Mouse (Mus musculus) heart, postnatal 0 days (tissue): Measurements from ENCODE around the gene Smad3. TPM values are rescaled to one million over a fixed set of nuclear protein-coding genes. Genes with fewer than 3 reads are reported as not detected.

ENCODE experiments used
- ATAC-seq: fragments of 200-750 bp; cut with Nextera tagmentation; 2 replicates; pipeline ENCODE4 v1.8.0; 2017; ENCODE audit warnings: low read depth, moderate number of reproducible peaks, moderate library complexity; ENCODE audit not compliant: insufficient read depth
- DNase-seq: peaks from one replicate; pipeline ENCODE4 v3.0.0-alpha.2; 2016; ENCODE audit warnings: low spot score
- H3K27ac ChIP-seq: fragments of 300-500 bp; sonication (generic); 2 replicates; pipeline ENCODE4 v1.5.1; 2014; ENCODE audit warnings: low read depth, mild to moderate bottlenecking
- H3K27me3 ChIP-seq: fragments of 300-500 bp; sonication (generic); 2 replicates; pipeline ENCODE4 v1.6.1; 2014; ENCODE audit warnings: low read length, mixed read lengths; ENCODE audit not compliant: control insufficient read depth, insufficient read depth
- H3K36me3 ChIP-seq: fragments of 300-500 bp; sonication (generic); replicated peaks from 2 replicates; pipeline ENCODE4 v1.6.1; 2014; ENCODE audit warnings: low read length, mixed read lengths; ENCODE audit not compliant: control insufficient read depth, insufficient read depth
- H3K4me1 ChIP-seq: fragments of 300-500 bp; sonication (generic); 2 replicates; pipeline ENCODE4 v1.6.1; 2014; ENCODE audit warnings: antibody characterized with exemption; ENCODE audit not compliant: control insufficient read depth, insufficient read depth
- H3K4me2 ChIP-seq: fragments of 300-500 bp; sonication (generic); 2 replicates; pipeline ENCODE4 v1.6.1; 2014; ENCODE audit warnings: low read depth, mild to moderate bottlenecking, low read length, moderate library complexity
- H3K4me3 ChIP-seq: fragments of 300-500 bp; sonication (generic); 2 replicates; pipeline ENCODE4 v1.5.1; 2014; ENCODE audit warnings: low read depth, low read length
- H3K9ac ChIP-seq: fragments of 300-500 bp; sonication (generic); replicated peaks from 2 replicates; pipeline ENCODE4 v1.6.1; 2014; ENCODE audit warnings: low read depth, low read length, mixed read lengths
- H3K9me3 ChIP-seq: fragments of 300-500 bp; sonication (generic); replicated peaks from 2 replicates; pipeline ENCODE4 v1.6.1; 2016; ENCODE audit warnings: low read length; ENCODE audit not compliant: control insufficient read depth
- CTCF ChIP-seq: IDR thresholded peaks from 2 replicates; pipeline ENCODE4 v1.5.1; 2016; ENCODE audit warnings: antibody characterized with exemption, control low read depth, low read depth
- EP300 ChIP-seq: IDR thresholded peaks from 2 replicates; pipeline ENCODE4 v1.6.1; 2016; ENCODE audit warnings: antibody characterized with exemption, low read depth
- WGBS: fragments of 180-500 bp; shearing (Covaris S2); extraction: QIAGEN DNeasy Blood & Tissue Kit; methylation state at CpG from one replicate; pipeline ENCODE4 v1.1.7; 2014; 5-methylcytosine and 5-hydroxymethylcytosine counted together
- polyA plus RNA-seq: library from polyadenylated mRNA; unstranded; fragments of >200 nt; fragmentation: Nextera tagmentation; extraction: Ambion mirVana; gene quantifications from 2 replicates; pipeline ENCODE4 v1.2.1, GENCODE M21; 2015
- total RNA-seq: library from RNA; depleted of rRNA; stranded (reverse); fragments of >200 nt; gene quantifications from 2 replicates; pipeline ENCODE4 v1.2.3, GENCODE M21; 2014; ENCODE audit warnings: low replicate concordance

Gene Smad3
- total and polyA plus RNA-seq, 2 experiments from 2014 or later: 6.0 to 30.2 TPM

DNA sequence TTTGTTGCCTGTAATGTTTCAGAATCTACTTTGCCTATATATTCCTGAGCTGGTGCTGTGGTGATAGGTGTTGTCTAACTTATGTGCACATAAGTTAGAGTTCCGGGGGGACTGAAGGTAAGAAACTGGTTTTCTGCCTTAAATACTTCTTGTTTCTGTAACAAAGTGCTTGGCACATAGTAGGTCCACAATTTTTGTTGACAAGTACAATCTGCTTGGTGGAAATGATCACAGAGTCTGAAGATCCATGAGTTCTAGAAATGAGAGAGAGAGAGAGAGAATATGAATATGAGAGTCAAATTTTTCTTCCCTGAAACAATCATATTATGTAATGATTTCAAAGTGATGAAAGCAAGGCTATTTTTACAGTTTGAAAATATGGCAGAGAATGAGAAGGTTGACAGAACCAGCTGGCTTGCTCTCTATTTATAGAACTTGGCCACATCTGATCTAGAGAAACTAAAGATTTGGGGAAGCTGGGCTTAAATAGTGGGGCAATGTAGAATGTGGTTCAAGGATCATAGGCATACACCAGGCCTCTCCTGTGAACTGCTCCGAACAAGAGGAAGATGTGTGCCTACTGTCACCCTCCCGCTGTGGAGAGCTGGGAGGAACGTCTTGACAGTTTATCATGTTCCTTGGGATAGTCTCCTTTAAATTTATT is 115.7 kb downstream of the Smad3 start:
- no peak overlapping the region for H3K4me2 ChIP-seq
- TF ChIP-seq CTCF (no peak), EP300 (no peak)
- no peak for DNase-seq
- H3K9ac ChIP-seq: no peak overlapping the region
- H3K36me3 ChIP-seq: peaks cover 49% of the 10 kb centered on the region
- WGBS: 88% methylated on average over 4 of the region's 4 CpGs
- no peaks in the 10 kb centered on the region for H3K9me3 ChIP-seq
- no peak overlapping the region for H3K4me3 ChIP-seq
- H3K27me3 ChIP-seq: no peaks in the 10 kb centered on the region
- H3K27ac ChIP-seq: no peak overlapping the region
- no peaks in the 10 kb centered on the region for H3K4me1 ChIP-seq
- ATAC-seq: no peak

DNA sequence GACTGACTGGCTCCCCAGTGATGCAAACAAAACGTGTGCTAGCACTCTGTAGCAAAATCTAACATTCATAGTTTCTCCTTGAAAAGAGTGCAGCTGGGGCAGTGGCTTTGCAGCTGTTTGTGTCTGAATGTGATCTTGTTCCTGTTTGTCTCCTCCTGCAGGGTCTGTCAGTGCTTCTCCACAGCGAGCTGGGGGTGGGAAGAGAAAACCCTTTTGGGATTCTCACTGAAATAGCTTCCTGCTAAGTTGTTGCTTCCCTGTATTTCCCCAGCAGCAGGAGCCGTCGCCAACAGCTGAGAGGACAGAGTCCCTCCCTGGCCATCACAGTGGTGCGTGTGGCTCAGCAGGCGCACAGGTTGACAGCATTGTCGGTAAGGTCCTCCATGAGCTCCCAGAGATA is 121.7 kb downstream of the Smad3 start:
- Histone ChIP-seq H3K27me3 (no peaks in the 10 kb centered on the region), H3K27ac (no peak overlapping the region), H3K9me3 (no peaks in the 10 kb centered on the region), H3K4me3 (no peak overlapping the region), H3K4me1 (no peaks in the 10 kb centered on the region), H3K4me2 (no peak overlapping the region), H3K36me3 (peaks cover 47% of the 10 kb centered on the region), H3K9ac (no peak overlapping the region)
- TF ChIP-seq CTCF (no peak), EP300 (no peak)
- no peak for ATAC-seq
- WGBS: 82% methylated on average over 7 of the region's 7 CpGs
- no peak for DNase-seq

DNA sequence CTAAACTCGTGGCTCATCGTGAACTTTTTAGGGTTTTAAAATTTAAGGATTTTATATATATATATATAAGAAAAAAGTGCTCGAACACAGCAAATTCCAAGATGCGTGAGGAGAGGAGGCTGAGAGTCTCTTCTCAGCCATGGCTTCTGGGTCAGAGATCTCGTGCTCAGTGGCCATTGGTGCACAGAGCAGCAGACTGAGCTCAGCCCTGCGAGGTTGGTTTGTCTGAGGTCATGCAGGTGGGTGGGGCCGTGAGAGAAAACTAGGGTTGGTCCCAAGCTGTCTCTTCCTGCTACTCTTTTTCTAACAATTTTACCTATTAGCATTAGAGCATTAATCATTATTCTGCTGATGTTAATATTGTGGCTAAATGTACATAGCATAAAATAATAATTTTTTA is 124.5 kb downstream of the Smad3 start:
- Histone ChIP-seq H3K36me3 (peaks cover 48% of the 10 kb centered on the region), H3K4me3 (no peak overlapping the region), H3K27ac (no peak overlapping the region), H3K9ac (no peak overlapping the region), H3K9me3 (no peaks in the 10 kb centered on the region), H3K4me1 (no peaks in the 10 kb centered on the region), H3K27me3 (no peaks in the 10 kb centered on the region), H3K4me2 (no peak overlapping the region)
- 82% methylated on average over 7 of the region's 7 CpGs for WGBS
- no peak for TF ChIP-seq EP300
- TF ChIP-seq CTCF: no peak
- ATAC-seq (no peak), DNase-seq (no peak)

DNA sequence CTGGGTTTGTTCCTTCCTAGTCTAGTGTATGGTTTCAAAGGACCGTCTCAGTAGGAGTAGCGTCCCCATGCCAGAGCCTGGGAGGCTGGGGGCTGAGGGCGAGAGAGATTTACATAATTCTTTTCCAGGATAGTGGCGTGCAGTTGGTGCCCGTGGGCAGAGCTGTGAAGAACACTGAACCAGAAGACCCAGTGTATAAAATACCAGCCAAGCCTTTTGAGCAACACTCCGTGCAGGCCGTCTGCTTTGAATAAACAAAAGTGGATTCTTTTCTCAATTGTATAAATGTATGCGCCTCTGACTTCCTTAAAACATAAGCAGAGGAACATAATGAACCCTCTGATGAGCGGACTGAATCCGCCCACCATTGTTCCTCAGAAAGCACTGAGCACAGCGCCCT is 124.9 kb downstream of the Smad3 start:
- H3K27me3 ChIP-seq: no peaks in the 10 kb centered on the region
- H3K4me1 ChIP-seq: no peaks in the 10 kb centered on the region
- ATAC-seq (no peak), DNase-seq (no peak)
- no peaks in the 10 kb centered on the region for H3K9me3 ChIP-seq
- no peak overlapping the region for H3K4me3 ChIP-seq
- H3K9ac ChIP-seq: no peak overlapping the region
- no peak overlapping the region for H3K27ac ChIP-seq
- 86% methylated on average over 11 of the region's 11 CpGs for WGBS
- peaks cover 51% of the 10 kb centered on the region for H3K36me3 ChIP-seq
- no peak for TF ChIP-seq CTCF
- TF ChIP-seq EP300: no peak
- H3K4me2 ChIP-seq: no peak overlapping the region

DNA sequence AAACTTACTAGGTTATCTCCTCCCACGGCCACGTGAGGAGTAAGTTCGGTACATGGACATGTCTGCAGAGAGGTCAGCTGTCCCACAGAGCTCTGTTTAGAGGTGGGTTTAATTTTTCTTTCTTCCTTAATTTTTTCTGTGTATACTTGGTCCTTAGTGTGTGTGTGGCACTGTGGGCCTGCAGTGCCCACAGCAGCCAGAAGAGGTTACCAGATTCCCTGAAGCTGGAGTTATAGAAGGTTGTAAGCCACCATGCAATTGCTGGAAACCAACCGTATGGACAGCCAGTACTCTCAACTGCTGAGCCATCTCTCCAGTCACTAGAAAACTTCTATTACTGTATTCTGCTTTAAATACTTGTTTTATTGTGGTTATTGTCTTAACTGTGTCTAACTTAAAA is 125.7 kb downstream of the Smad3 start:
- no peak for TF ChIP-seq CTCF
- TF ChIP-seq EP300: no peak
- DNase-seq: no peak
- no peaks in the 10 kb centered on the region for H3K27me3 ChIP-seq
- H3K36me3 ChIP-seq: peaks cover 50% of the 10 kb centered on the region
- H3K4me2 ChIP-seq: no peak overlapping the region
- no peak overlapping the region for H3K27ac ChIP-seq
- H3K9ac ChIP-seq: no peak overlapping the region
- H3K4me3 ChIP-seq: no peak overlapping the region
- ATAC-seq: no peak
- H3K4me1 ChIP-seq: no peaks in the 10 kb centered on the region
- H3K9me3 ChIP-seq: no peaks in the 10 kb centered on the region
- WGBS: 90% methylated on average over 4 of the region's 4 CpGs

DNA sequence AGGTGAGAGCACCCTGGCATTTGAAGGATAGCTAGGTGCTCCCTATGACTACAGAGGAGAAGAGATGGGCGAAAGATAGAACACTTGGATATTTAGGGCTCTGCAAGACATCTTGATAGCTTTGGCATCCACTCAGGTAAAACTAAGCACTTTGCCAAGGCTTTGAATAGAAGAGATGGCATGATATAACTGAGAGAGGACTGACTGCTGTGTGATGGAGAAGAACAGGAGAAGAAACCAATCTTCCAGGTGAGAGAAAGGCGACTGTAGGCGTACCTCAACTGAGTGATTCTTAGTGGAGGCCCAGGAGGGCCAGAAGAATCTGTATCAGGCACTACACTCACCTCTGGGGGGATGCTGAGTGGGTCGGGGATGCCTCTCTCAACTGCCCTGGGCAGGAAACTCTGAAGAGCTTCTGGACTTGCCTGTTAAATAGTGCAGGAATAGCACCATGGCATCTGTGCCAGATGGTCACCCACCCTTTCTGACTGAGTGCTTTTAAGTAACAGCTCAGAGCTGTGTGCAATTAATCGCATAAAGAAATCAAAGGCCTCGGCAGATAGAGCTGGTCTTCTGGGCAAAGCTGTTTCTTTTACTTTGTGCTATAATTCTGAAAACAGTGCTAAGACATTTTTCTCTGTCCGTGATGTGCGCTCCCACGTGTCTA is 132.6 kb downstream of the Smad3 start:
- no peak for ATAC-seq
- Histone ChIP-seq H3K9me3 (no peaks in the 10 kb centered on the region), H3K4me3 (no peak overlapping the region), H3K4me2 (no peak overlapping the region), H3K9ac (no peak overlapping the region), H3K4me1 (no peaks in the 10 kb centered on the region), H3K36me3 (peaks cover 67% of the 10 kb centered on the region), H3K27me3 (no peaks in the 10 kb centered on the region), H3K27ac (no peak overlapping the region)
- DNase-seq: no peak
- TF ChIP-seq CTCF (no peak), EP300 (no peak)
- 88% methylated on average over 9 of the region's 9 CpGs for WGBS
